Mouse (Mus musculus) small intestine, adult 2 months (tissue): ENCODE data around the gene Cadps.

ENCODE experiments used
- CTCF ChIP-seq: fragments of 200-500 bp; IDR thresholded peaks from 2 replicates; pipeline ENCODE4 v1.5.1; 2012; ENCODE audit warnings: low read depth, mild to moderate bottlenecking, control low read depth, inconsistent platforms, low read length, moderate library complexity, mixed read lengths; ENCODE audit not compliant: insufficient replicate concordance, insufficient read length; ENCODE audit errors: extremely low read depth
- POLR2A ChIP-seq: fragments of 200-500 bp; IDR thresholded peaks from 2 replicates; pipeline ENCODE4 v1.6.1; 2012; ENCODE audit warnings: low read depth, mild to moderate bottlenecking, control low read depth, inconsistent platforms, low read length, moderate library complexity

DNA sequence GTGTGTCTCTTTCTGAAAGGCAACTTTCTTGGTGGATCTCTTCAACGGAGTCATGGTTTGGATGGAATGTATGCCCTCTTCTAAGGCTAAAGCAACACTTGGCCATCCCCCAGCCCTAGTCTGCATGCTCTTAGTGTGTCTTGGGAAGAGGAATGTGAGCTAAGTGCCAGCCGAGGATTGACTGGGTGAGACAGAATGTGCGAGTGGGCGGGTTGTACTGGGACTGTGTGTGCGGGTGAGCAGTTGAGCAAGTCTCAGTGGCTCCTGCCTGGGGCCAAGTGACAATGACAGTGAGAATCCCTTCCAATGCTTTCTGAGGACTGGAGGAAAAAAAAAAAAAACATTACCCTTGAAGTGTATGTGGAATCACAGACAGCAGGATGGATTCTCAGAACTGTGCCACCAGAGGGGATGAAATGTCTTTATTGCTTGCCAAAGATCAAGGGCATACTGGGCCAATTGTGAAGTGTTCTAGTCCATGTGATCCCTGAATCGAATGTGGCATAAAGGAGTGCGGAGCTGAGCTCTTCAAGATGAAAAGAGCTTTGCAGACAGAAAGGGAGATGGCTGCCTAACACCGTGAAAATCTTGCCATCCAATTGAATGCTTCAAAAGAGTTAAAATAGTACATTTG, 394.7 kb downstream of the Cadps start:
- TF ChIP-seq CTCF = no peak
- no peak for TF ChIP-seq POLR2A
